Mouse (Mus musculus) heart, adult 2 months (tissue): ENCODE results near the gene Map2.

ENCODE experiments used
- CTCF ChIP-seq: fragments of 200-600 bp; IDR thresholded peaks from 2 replicates; pipeline ENCODE4 v1.8.1; 2022; ENCODE audit warnings: antibody characterized with exemption, mild to moderate bottlenecking, moderate library complexity
- EP300 ChIP-seq: fragments of 200-500 bp; IDR thresholded peaks from 2 replicates; pipeline ENCODE4 v1.6.1; 2011; ENCODE audit warnings: low read depth, low read length, control low read depth; ENCODE audit not compliant: insufficient read depth
- POLR2A ChIP-seq: fragments of 200-500 bp; IDR thresholded peaks from 2 replicates; pipeline ENCODE4 v1.6.1; 2011; ENCODE audit warnings: mild to moderate bottlenecking, low read depth, low read length, control low read depth; ENCODE audit not compliant: insufficient read depth

DNA sequence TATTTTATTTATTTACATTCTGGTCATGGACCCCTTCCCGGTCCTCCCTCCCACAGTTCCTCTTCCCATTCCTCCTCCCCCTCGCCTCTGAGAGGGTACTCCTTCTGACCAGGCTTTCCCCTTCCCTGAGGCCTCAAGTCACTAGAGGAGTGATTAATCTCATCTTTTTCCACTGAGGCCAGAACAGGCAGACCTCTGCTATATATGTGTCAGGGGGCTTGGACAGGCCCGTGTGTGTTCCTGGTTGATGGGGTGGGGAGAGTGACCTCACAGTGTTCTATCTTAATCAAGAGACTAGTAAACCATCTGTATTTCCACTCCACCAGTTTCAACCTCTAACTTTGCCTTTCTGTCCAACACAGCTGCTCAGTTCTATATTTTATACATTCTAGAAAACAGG is 107.4 kb downstream of the Map2 start:
- TF ChIP-seq CTCF (no peak), POLR2A (no peak), EP300 (no peak)
